Mouse (Mus musculus) spleen, adult 2 months (tissue): Measurements from ENCODE around the gene Trp73.

Experiments used
- CTCF ChIP-seq: fragments of 200-500 bp; IDR thresholded peaks from 2 replicates; pipeline ENCODE4 v1.5.1; 2011; ENCODE audit warnings: mild to moderate bottlenecking, inconsistent platforms; ENCODE audit not compliant: insufficient read depth, insufficient read length, insufficient replicate concordance; ENCODE audit errors: extremely low read depth
- POLR2A ChIP-seq: fragments of 200-500 bp; IDR thresholded peaks from 2 replicates; pipeline ENCODE4 v1.6.1; 2011; ENCODE audit warnings: low read depth, low read length, inconsistent platforms

DNA sequence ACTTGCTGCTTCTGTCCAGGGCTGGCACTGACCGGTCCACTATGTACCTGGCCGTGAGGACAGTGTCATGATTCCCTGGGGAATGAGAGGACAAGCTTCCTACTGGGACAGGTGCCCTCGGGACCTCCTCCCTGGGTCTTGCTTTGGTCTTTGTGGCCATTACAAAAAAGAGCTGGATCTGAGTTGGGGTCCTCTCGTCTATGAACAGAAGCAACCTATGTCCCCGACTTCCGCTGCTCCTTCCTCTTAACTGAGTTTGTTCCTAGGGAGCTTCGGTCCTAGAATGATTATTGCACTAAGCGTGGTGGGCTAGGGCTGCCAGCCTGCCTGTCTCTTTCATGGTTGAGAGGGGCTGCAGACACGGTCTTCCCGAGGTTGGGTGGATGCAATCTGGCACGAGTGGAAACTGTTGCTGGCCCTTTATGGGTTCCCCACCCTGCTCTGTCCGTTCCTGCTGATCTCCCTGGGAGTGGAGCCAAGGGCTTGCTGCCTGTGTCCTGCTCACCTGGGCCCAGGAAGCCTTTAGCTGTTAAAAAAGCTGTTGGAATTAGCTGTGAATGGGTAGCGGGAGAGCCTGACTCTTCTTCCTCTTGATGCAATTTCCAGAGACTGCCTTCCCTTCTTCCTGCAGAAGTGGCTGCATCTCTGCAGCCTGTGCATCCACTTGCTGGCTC, 32.1 kb upstream of the Trp73 start:
- TF ChIP-seq CTCF (no peak), POLR2A (no peak)
